Comparison of ENCODE assay signal across 28 mouse cellular contexts in genomic region chr6:120469268-120469667, GRCm38 (mm10). TPM values are rescaled to one million over a fixed set of nuclear protein-coding genes. Genes with fewer than 3 reads are reported as not detected.
DNase-seq lines count a peak whose midpoint lies in the region; ATAC-seq and TF ChIP-seq lines count a peak whose summit lies in the region.
"Had no signal": no experiment of that assay in that cellular context is flagged by ENCODE, and none has a peak within 500 bp of the region (broad histone marks: within the 10 kb centered on the region; RNA-seq: fewer than 3 reads in every experiment).

No protein-coding gene starts in this region.

- no peaks in the 10 kb centered on the region for H3K9me3 ChIP-seq in heart, postnatal 0 days (replicated peaks; ENCODE audit: control insufficient read depth, low read length)
- H3K9me3 ChIP-seq in liver, embryonic 14.5 days (ENCODE audit: control insufficient read depth, low read length) = no peaks in the 10 kb centered on the region
- no peaks in the 10 kb centered on the region for H3K9me3 ChIP-seq in liver, embryonic 11.5 days (ENCODE audit: control insufficient read depth, low read length)
- H3K9me3 ChIP-seq: heart, embryonic 13.5 days; intestine, embryonic 15.5 days; limb, embryonic 10.5 days; megakaryocyte, embryonic 14.5 days; midbrain, embryonic 13.5 days had no signal

- H3K4me1 ChIP-seq in heart, postnatal 0 days (ENCODE audit: control insufficient read depth, insufficient read depth) = peaks cover 17% of the 10 kb centered on the region
- H3K4me1 ChIP-seq in liver, embryonic 14.5 days (replicated peaks; ENCODE audit: control insufficient read depth in 2 of 2, insufficient read depth in 2 of 2, low read length in 1 of 2) = peaks cover 8 to 34% of the 10 kb centered on the region in 2 experiments
- peaks cover 38% of the 10 kb centered on the region for H3K4me1 ChIP-seq in liver, embryonic 11.5 days (replicated peaks; ENCODE audit: control insufficient read depth, insufficient read depth, low read length)
- H3K4me1 ChIP-seq: intestine, embryonic 15.5 days had no signal

- peak; percentile 2 for DNase-seq in heart, postnatal 0 days (ENCODE audit: low spot score)
- DNase-seq in heart, adult 11 months = no peak
- no peak for DNase-seq in liver, embryonic 14.5 days (ENCODE audit: low read depth in 3 of 3, low spot score in 3 of 3)
- no peak for DNase-seq in liver, embryonic 11.5 days (ENCODE audit: low spot score)
- DNase-seq in thymus, postnatal 4 days = peak; percentile 8
- DNase-seq in thymus, postnatal 0 days (ENCODE audit: low spot score) = no peak
- no peak for DNase-seq in gastrocnemius, adult 8-10 months (ENCODE audit: low spot score in 2 of 2)
- DNase-seq in spleen, postnatal 36 days (ENCODE audit: low spot score in 2 of 2) = no peak
- DNase-seq: adrenal gland, postnatal 14 days; cerebellum, adult 8-10 months; gastrocnemius, postnatal 25 days; heart, adult 2 months; heart, postnatal 36 days; kidney, postnatal 4 days; layer of hippocampus, adult 9-11 months; liver; lung, adult 2 months; lung, postnatal 36 days; right cerebral cortex, adult 18-20 months; right cerebral cortex, postnatal 4 days; thymus, postnatal 14 days had no signal

- TF ChIP-seq CTCF in heart, postnatal 0 days (IDR thresholded peaks at IDR 0.05; ENCODE audit: low read depth) = no peak
- peak; percentile 39; the same call in 1 of the 2 replicates for TF ChIP-seq CTCF in liver, embryonic 14.5 days (IDR thresholded peaks at IDR 0.05; ENCODE audit: low read depth)

- no peak for TF ChIP-seq EP300 in heart, postnatal 0 days (IDR thresholded peaks at IDR 0.05; ENCODE audit: low read depth)
- no peak for TF ChIP-seq EP300 in liver, embryonic 14.5 days (IDR thresholded peaks at IDR 0.05; ENCODE audit: low read depth)

- H3K27me3 ChIP-seq in heart, postnatal 0 days (ENCODE audit: control insufficient read depth, insufficient read depth, low read length) = peaks cover 6% of the 10 kb centered on the region; the same call in 1 of the 2 replicates
- no peaks in the 10 kb centered on the region for H3K27me3 ChIP-seq in liver, embryonic 14.5 days (ENCODE audit: control insufficient read depth, insufficient read depth, low read length)
- no peaks in the 10 kb centered on the region for H3K27me3 ChIP-seq in liver, embryonic 11.5 days (replicated peaks; ENCODE audit: control insufficient read depth, insufficient read depth, low read length)
- H3K27me3 ChIP-seq: intestine, embryonic 15.5 days; megakaryocyte, embryonic 14.5 days had no signal

- H3K27ac ChIP-seq in heart, postnatal 0 days (ENCODE audit: low read depth) = no peak overlapping the region
- H3K27ac ChIP-seq in liver, embryonic 14.5 days = no peak overlapping the region
- H3K27ac ChIP-seq in liver, embryonic 11.5 days (ENCODE audit: low read depth, low read length) = no peak overlapping the region
- H3K27ac ChIP-seq: heart, adult 2 months; heart, embryonic 13.5 days; hindbrain, embryonic 14.5 days; intestine, embryonic 15.5 days; limb, embryonic 10.5 days; midbrain, embryonic 13.5 days had no signal

- no peak overlapping the region for H3K4me2 ChIP-seq in heart, postnatal 0 days (ENCODE audit: low read depth, low read length)
- H3K4me2 ChIP-seq in liver, embryonic 14.5 days (ENCODE audit: low read depth) = no peak overlapping the region
- no peak overlapping the region; the same call in 1 of the 2 replicates for H3K4me2 ChIP-seq in liver, embryonic 11.5 days
- H3K4me2 ChIP-seq: heart, embryonic 13.5 days; hindbrain, embryonic 14.5 days; intestine, embryonic 15.5 days; midbrain, embryonic 13.5 days had no signal

- no peak overlapping the region for H3K4me3 ChIP-seq in heart, postnatal 0 days (ENCODE audit: low read depth, low read length)
- no peak overlapping the region for H3K4me3 ChIP-seq in liver, embryonic 14.5 days (ENCODE audit: insufficient read depth in 1 of 2, low read depth in 2 of 2, low read length in 2 of 2)
- no peak overlapping the region for H3K4me3 ChIP-seq in liver, embryonic 11.5 days (ENCODE audit: low read depth, low read length)
- H3K4me3 ChIP-seq: heart, adult 2 months; heart, embryonic 13.5 days; intestine, embryonic 15.5 days; limb, embryonic 10.5 days; megakaryocyte, embryonic 14.5 days; midbrain, embryonic 13.5 days had no signal

- H3K36me3 ChIP-seq in heart, postnatal 0 days (replicated peaks; ENCODE audit: control insufficient read depth, insufficient read depth, low read length) = no peaks in the 10 kb centered on the region
- H3K36me3 ChIP-seq in liver, embryonic 14.5 days (replicated peaks; ENCODE audit: control insufficient read depth, insufficient read depth, low read depth) = no peaks in the 10 kb centered on the region; the same call in 1 of the 2 replicates
- H3K36me3 ChIP-seq in liver, embryonic 11.5 days (ENCODE audit: control insufficient read depth, insufficient read depth, low read length) = no peaks in the 10 kb centered on the region; the same call in 1 of the 2 replicates
- H3K36me3 ChIP-seq: heart, embryonic 13.5 days; intestine, embryonic 15.5 days; limb, embryonic 10.5 days; midbrain, embryonic 13.5 days had no signal

- 69% methylated on average over 3 of the region's 3 CpGs for WGBS in heart, postnatal 0 days
- WGBS in liver, embryonic 14.5 days (ENCODE audit: insufficient replicate concordance) = 50% methylated on average over 3 of the region's 3 CpGs
- WGBS in liver, embryonic 11.5 days = 59% methylated on average over 3 of the region's 3 CpGs

- no peak overlapping the region for H3K9ac ChIP-seq in heart, postnatal 0 days (replicated peaks; ENCODE audit: low read depth, low read length)
- no peak overlapping the region for H3K9ac ChIP-seq in liver, embryonic 14.5 days (replicated peaks)
- no peak overlapping the region for H3K9ac ChIP-seq in liver, embryonic 11.5 days (ENCODE audit: low read depth, low read length)
- H3K9ac ChIP-seq: heart, embryonic 13.5 days; hindbrain, embryonic 14.5 days; intestine, embryonic 15.5 days; midbrain, embryonic 13.5 days had no signal

- ATAC-seq in heart, postnatal 0 days (ENCODE audit: insufficient read depth, low read depth) = no peak
- ATAC-seq in liver, embryonic 14.5 days (ENCODE audit: insufficient read depth) = no peak
- no peak for ATAC-seq in liver, embryonic 11.5 days (replicated peaks; ENCODE audit: low FRiP score)
- ATAC-seq: forebrain, embryonic 16.5 days; intestine, embryonic 15.5 days; midbrain, embryonic 13.5 days had no signal

RNA-seq across cellular contexts. Expression of gene Il17ra, which starts 6.2 kb away (rescaled TPM):
- total RNA-seq in heart, postnatal 0 days (2014; rRNA removed; ENCODE audit: low replicate concordance) = 3.5 and 6.5 TPM in 2 replicates
- polyA plus RNA-seq in heart, postnatal 0 days (2015; fragmentation: Nextera tagmentation; extraction: Ambion mirVana) = 1.4 and 1.9 TPM in 2 replicates
- 6.0 and 6.2 TPM in 2 replicates for polyA plus RNA-seq in liver, embryonic 14.5 days (2012; rRNA removed)
- polyA plus RNA-seq in liver, embryonic 14.5 days (2014; fragmentation: Nextera tagmentation; extraction: Ambion mirVana) = 3.6 TPM in 2 replicates
- polyA plus RNA-seq in liver, embryonic 11.5 days (2014; fragmentation: Nextera tagmentation; extraction: Ambion mirVana) = 6.8 and 8.7 TPM in 2 replicates
- polyA plus RNA-seq in thymus, postnatal 0 days (2015; fragmentation: Nextera tagmentation; extraction: Ambion mirVana) = 57.9 and 67.5 TPM in 2 replicates
- 1 to 10 TPM in 3 of 4 experiments, under 1 TPM in 1; 0.75 to 2.6 (median 1.3) TPM for total RNA-seq in gastrocnemius, adult 8-10 months (2022)

RNA-seq across cellular contexts. Expression of gene Tmem121b, which starts 24.3 kb away (rescaled TPM):
- total RNA-seq in heart, postnatal 0 days (2014; rRNA removed; ENCODE audit: low replicate concordance) = not detected in 2 replicates
- polyA plus RNA-seq in heart, postnatal 0 days (2015; fragmentation: Nextera tagmentation; extraction: Ambion mirVana) = not detected in 2 replicates
- 0.01 and 0.04 TPM in 2 replicates for polyA plus RNA-seq in liver, embryonic 14.5 days (2012; rRNA removed)
- polyA plus RNA-seq in liver, embryonic 14.5 days (2014; fragmentation: Nextera tagmentation; extraction: Ambion mirVana) = 0.04 TPM in 1 of 2 replicates, not detected in the other
- 0.07 TPM in 1 of 2 replicates, not detected in the other for polyA plus RNA-seq in liver, embryonic 11.5 days (2014; fragmentation: Nextera tagmentation; extraction: Ambion mirVana)
- polyA plus RNA-seq in thymus, postnatal 0 days (2015; fragmentation: Nextera tagmentation; extraction: Ambion mirVana) = 0.31 and 0.42 TPM in 2 replicates
- not detected for total RNA-seq in gastrocnemius, adult 8-10 months (2022)
- total RNA-seq: gastrocnemius, postnatal 25 days; heart, adult 2 months; heart, postnatal 36 days had no signal
- polyA plus RNA-seq: heart, adult 2 months had no signal

Comparison
In these comparisons a context has a peak if more than half of its experiments do, and no peak if none do; other contexts are left out.
1. DNase-seq: peak in heart, postnatal 0 days (single experiment) and thymus, postnatal 4 days (single experiment); none in heart, adult 11 months (single experiment), liver, embryonic 14.5 days (0 of 3), liver, embryonic 11.5 days (single experiment), thymus, postnatal 0 days (single experiment), gastrocnemius, adult 8-10 months (0 of 2) and spleen, postnatal 36 days (0 of 2).